Mouse (Mus musculus) kidney, adult 8-10 months (tissue): ENCODE results near the gene Unc93a2.
A peak's percentile ranks its signal among the peaks of the same experiment; 100 is the strongest.
"Not testable (repeated sequence)": the region's sequence is repeated elsewhere in the genome, so short reads cannot be mapped to it uniquely, and the experiment has no call there.

Source experiments
- DNase-seq, 2 experiments: peaks; one replicate each; pipeline ENCODE4 v3.0.0; 2022

Gene Unc93a2

GRCm38 (mm10) chr17:7385364-7385763 lies at the start of gene Unc93a2:
Unc93a2 (minus strand) TSS chr17:7385464.
- not testable (repeated sequence) for DNase-seq

- DNase-seq, result not testable (repeated sequence)
Measured at GRCm38 (mm10) chr17:7434121-7434520, 48.9 kb upstream of the Unc93a2 start.

GRCm38 (mm10) chr17:7430210-7430631 lies 45.0 kb upstream of the Unc93a2 start:
- DNase-seq, result not testable (repeated sequence)

- peak in 1 of 2 experiments; percentile 8 for DNase-seq
Measured at GRCm38 (mm10) chr17:7420191-7420973, 35.1 kb upstream of the Unc93a2 start.

GRCm38 (mm10) chr17:7414601-7415310 lies 29.5 kb upstream of the Unc93a2 start:
- DNase-seq, result not testable (repeated sequence)

- DNase-seq, result not testable (repeated sequence)
Measured at GRCm38 (mm10) chr17:7413336-7413735, 28.1 kb upstream of the Unc93a2 start.

- DNase-seq, result not testable (repeated sequence)
Measured at GRCm38 (mm10) chr17:7399770-7400169, 14.5 kb upstream of the Unc93a2 start.

GRCm38 (mm10) chr17:7398198-7398847 lies 13.1 kb upstream of the Unc93a2 start:
- not testable (repeated sequence) for DNase-seq

GRCm38 (mm10) chr17:7397079-7397478 lies 11.8 kb upstream of the Unc93a2 start:
- DNase-seq, result not testable (repeated sequence)

- DNase-seq, result not testable (repeated sequence)
Measured at GRCm38 (mm10) chr17:7396288-7396687, 11.0 kb upstream of the Unc93a2 start.

- not testable (repeated sequence) for DNase-seq
Measured at GRCm38 (mm10) chr17:7395671-7396070, 10.4 kb upstream of the Unc93a2 start.

GRCm38 (mm10) chr17:7395116-7395515 lies 9.9 kb upstream of the Unc93a2 start:
- not testable (repeated sequence) for DNase-seq

GRCm38 (mm10) chr17:7389898-7390297 lies 4.6 kb upstream of the Unc93a2 start:
- DNase-seq, result not testable (repeated sequence)

- not testable (repeated sequence) for DNase-seq
Measured at GRCm38 (mm10) chr17:7388958-7389356, 3.7 kb upstream of the Unc93a2 start.

- DNase-seq, result not testable (repeated sequence)
Measured at GRCm38 (mm10) chr17:7388341-7388957, 3.2 kb upstream of the Unc93a2 start.

GRCm38 (mm10) chr17:7386016-7386415 lies 752 bp upstream of the Unc93a2 start:
- DNase-seq, result not testable (repeated sequence)

GRCm38 (mm10) chr17:7383167-7384143 lies 1.8 kb downstream of the Unc93a2 start:
- DNase-seq, result not testable (repeated sequence)

GRCm38 (mm10) chr17:7382711-7383110 lies 2.6 kb downstream of the Unc93a2 start:
- DNase-seq, result not testable (repeated sequence)

GRCm38 (mm10) chr17:7377907-7378306 lies 7.4 kb downstream of the Unc93a2 start:
- not testable (repeated sequence) for DNase-seq

GRCm38 (mm10) chr17:7376951-7377700 lies 8.1 kb downstream of the Unc93a2 start:
- not testable (repeated sequence) for DNase-seq

- not testable (repeated sequence) for DNase-seq
Measured at GRCm38 (mm10) chr17:7371879-7372278, 13.4 kb downstream of the Unc93a2 start, which contains the start of gene Gm49630. Gm49630 (minus strand) TSS chr17:7371979.
